Mouse (Mus musculus) embryo, embryonic 9.5 days (tissue): Measurements from ENCODE around the gene Ddost.

Experiments used
- DNase-seq: peaks from one replicate; pipeline ENCODE4 v3.0.0-alpha.2; 2017; ENCODE audit errors: extremely low spot score

The Ddost gene

GRCm38 (mm10) chr4:138337341-138337740 lies 32.8 kb downstream of the Ddost start:
- DNase-seq, result no peak

- peak; percentile 28 for DNase-seq
Measured at GRCm38 (mm10) chr4:138339963-138340362, 35.4 kb downstream of the Ddost start.

- no peak for DNase-seq
Measured at GRCm38 (mm10) chr4:138341393-138341792, 36.9 kb downstream of the Ddost start.

- no peak for DNase-seq
Measured at GRCm38 (mm10) chr4:138342048-138342447, 37.5 kb downstream of the Ddost start.

- DNase-seq, result no peak
Measured at GRCm38 (mm10) chr4:138342778-138343177, 38.2 kb downstream of the Ddost start.

GRCm38 (mm10) chr4:138343341-138343837 lies 38.9 kb downstream of the Ddost start:
- DNase-seq, result no peak

GRCm38 (mm10) chr4:138344891-138345545 lies 40.5 kb downstream of the Ddost start:
- DNase-seq, result no peak

GRCm38 (mm10) chr4:138347280-138347679 lies 42.8 kb downstream of the Ddost start:
- no peak for DNase-seq

- no peak for DNase-seq
Measured at GRCm38 (mm10) chr4:138348716-138349115, 44.2 kb downstream of the Ddost start.

GRCm38 (mm10) chr4:138351821-138352220 lies 47.3 kb downstream of the Ddost start:
- DNase-seq, result no peak

- DNase-seq, result no peak
Measured at GRCm38 (mm10) chr4:138352692-138353091, 48.2 kb downstream of the Ddost start.

- no peak for DNase-seq
Measured at GRCm38 (mm10) chr4:138353438-138354171, 49.1 kb downstream of the Ddost start.

GRCm38 (mm10) chr4:138355496-138355895 lies 51.0 kb downstream of the Ddost start:
- no peak for DNase-seq

- DNase-seq, result no peak
Measured at GRCm38 (mm10) chr4:138356141-138356540, 51.6 kb downstream of the Ddost start.

GRCm38 (mm10) chr4:138356551-138356950 lies 52.0 kb downstream of the Ddost start:
- DNase-seq, result no peak

GRCm38 (mm10) chr4:138358176-138358575 lies 53.6 kb downstream of the Ddost start:
- no peak for DNase-seq

- DNase-seq, result no peak
Measured at GRCm38 (mm10) chr4:138361370-138361821, 56.9 kb downstream of the Ddost start.
